Mouse (Mus musculus) T-cell, adult 2 months (primary cell): ENCODE measurements at regions not wholly inside any gene's neighbourhood (a gene's known extent, or its start where the extent isn't known, plus 50 kb on each side); places are given as distances from the start of the nearest gene placed in this dataset.
A peak's percentile ranks its signal among the peaks of the same experiment; 100 is the strongest.
"Not testable (repeated sequence)": the region's sequence is repeated elsewhere in the genome, so short reads cannot be mapped to it uniquely, and the experiment has no call there.

Experiments used
- DNase-seq: peaks from one replicate; pipeline ENCODE4 v3.0.0; 2022; ENCODE audit warnings: low spot score

DNA sequence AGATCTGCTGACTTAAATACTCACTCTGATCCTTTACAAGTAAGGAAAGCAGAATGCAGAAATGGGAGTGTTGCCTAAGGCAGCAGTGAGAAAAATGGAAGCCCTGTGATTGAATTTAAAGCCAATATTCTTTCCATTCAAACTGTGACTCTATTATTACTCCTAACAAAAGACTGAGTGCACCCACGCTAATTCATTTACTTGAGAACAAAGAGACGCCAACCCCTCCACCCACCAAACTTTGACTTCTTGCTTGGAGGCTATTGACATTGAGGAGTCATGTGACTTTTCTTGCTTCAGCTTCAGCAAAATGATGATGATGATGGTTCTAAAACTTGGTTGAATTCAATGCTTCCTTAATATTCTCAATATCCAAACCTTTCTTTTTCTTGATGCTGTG lies 245.6 kb downstream of the Enc1 start:
- DNase-seq: no peak

DNA sequence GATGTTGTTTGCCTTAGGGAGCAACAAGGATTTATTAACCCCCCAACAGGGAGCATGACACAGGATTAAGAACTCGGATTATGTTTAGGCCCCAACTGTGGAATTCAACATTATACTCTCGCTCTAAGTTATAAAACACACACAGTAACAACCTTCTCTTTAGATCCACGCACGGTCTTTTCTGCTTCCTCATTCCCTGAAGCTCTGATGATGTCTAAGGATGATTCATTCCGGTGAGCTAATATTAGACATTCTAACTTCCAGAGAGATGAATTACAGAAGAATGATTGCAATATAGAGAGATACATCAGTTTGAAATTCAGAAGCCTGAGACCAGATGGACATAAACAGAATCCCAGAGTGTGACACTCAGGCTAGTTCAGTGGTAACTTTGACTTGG lies 245.0 kb downstream of the Enc1 start:
- DNase-seq: no peak

DNA sequence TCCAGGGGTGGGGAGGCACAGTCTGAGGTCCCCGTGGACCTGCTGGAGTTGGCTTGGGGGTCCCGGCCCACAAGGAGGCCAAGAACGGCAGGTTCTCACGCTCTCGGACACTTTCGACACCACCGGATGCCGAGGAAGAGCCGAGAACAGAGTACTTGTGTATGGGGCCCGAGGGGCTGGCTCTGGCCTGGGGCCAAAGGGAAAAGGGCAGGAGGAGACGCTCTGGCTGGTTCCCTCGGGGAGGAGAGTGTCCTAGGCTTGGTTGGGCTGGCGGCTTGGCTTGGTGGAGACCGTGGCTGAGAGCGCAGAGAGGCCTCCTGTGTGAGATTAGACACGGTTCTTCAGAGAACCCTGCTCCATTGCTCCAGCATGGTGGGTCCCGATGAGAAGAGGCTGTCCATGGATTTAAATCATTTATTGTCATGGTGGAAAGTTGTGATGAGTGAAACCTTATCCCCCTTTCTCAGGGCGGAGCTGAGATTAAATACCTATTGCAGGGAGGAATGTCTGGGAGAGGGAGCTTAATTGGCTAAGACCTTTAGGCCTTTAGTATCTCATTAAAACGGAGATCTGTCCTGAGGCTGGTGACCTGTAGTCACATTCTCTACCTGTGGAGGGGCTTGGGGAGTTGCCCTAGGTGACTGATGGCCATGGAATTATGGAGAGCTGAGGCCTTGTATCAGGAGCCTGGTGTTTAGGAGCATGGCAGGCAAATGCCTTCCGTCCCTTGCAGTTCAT lies 244.1 kb downstream of the Enc1 start:
- no peak for DNase-seq

DNA sequence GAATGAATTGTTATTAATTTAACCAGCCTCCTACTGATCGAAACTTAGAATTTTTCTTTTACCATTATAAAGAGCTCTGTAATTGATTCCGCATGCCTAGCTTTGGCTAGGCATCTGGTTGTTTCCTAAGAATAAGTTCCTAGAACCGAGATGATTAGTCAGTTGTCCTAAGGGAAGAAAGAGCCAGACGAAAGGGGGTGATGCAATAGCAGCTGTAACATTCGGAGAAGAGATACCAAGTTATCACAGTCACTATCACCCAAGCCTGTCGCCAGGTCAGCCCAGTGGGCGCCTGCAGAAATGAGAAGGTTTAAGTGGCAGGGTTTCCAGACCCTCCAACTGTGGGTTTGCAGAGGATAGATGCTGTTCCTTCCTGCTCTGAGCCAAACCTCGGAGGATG lies 242.8 kb downstream of the Enc1 start:
- DNase-seq: no peak

DNA sequence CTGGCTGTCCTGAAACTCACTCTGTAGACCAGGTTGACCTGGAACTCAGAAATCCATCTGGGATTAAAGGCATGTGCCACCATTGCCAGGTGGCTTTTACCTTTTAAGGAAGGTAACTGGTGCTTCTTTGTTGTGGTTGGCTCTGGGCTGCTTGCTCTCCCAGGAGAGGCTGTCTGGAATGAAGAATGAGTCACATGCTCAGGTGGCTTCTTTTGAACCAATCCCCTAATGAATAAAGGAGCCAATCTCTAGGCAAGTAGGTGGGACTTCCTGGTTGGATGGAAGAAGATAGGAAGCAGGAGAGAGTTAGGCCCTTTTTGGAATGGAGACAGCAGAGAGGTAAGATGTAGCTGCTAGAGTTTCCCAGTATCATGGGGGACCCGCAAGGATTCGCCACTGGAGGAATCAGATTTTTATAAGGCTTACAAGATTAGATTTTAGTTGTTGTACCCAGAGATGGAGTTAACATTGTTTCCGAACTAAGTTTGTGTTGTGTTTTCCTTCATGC lies 241.6 kb downstream of the Enc1 start:
- DNase-seq: no peak

DNA sequence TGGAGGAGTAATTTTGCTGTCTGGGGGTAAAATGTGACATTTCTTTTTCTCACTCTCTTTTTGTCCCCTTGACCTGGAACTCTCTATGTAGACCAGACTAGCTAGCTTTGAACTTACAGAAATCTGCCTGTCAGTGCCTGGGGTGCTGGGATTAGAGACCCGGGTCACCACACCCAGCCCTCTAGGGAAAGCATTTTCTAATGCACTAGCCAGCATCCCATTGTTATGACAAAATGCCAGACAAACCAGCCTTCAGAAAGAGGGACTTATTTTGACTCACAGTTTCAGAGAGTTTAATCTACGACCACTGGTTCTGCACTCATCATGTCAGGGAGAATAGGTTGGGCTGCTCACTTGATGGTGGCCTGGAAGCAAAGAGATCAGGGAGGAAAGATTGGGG lies 240.4 kb downstream of the Enc1 start:
- DNase-seq: no peak

DNA sequence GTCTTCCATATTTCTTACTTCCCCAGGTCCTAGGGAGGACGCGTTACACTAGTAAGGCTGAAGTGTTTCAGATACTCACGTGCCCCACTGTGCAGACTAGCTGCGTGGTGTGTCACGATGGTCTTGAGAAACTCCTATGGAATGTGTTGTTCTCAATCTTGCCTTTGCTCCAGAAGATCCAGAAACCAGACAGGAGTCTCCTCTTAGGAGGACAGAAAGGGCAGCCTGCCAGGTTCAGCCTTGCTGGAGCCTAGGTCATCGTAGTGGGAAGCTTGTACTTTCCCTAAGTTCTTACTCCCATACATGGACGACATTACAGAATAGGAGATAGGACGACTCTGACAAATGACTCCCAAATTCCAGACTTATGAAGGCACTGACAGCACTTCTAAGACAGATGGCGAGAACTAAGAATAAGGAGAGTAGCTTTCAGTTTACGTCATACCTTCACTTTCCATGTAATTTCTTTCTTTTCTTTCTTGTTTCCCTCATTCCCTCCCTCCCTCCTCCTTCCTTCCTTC lies 238.2 kb downstream of the Enc1 start:
- no peak for DNase-seq

DNA sequence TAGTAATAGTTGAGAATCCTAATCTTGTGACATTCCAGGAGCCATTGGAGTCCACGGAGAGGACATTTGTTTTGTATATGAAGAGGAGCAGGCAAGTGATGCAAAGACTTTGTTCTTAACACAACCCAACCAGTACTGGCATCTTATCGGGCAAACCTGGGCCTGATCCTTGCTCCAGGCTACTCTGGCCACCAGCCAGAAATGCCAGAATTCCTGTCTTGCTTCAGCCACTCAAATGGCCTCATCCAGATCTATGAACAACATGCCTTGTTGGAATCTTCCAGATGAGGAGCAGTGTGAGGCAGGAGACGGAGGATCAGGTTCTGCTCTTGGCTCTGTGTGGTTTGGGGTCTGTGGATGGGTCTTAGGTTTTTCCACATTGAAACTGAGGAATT lies 233.1 kb downstream of the Enc1 start:
- no peak for DNase-seq

DNA sequence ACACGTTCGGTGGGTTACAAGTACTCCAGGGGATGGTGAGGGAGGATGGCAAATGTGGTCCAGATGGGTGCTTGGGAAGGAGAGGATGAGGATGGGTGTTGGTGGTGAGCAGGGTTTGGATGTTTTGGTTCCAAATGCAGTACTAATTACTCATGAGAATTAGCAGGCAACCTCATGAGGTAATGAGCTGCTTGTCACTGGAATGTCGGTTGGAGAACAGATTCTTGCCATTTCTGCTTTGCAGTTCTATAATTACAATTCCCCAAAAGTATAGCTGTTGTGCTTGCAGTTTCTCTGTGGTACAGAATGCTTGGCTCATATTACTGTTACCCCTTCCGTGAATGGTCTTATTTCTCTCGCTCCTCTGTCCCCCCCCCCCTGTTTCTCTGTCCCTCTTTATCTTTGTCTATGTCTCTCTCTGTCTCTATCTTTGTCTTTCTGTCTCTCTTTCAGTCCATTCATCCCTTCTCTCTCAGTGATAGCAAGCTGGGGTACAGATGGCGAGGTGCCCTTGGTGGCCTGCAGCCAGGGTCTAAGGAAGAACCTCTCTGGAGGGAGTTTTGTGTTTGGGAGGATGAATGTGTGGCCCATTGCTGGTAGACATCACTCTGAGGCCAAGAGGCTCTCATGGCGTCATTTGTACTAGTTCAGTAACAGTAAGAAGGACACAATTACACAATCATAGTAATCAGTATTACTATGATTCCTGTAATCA lies 232.5 kb downstream of the Enc1 start:
- DNase-seq: no peak

DNA sequence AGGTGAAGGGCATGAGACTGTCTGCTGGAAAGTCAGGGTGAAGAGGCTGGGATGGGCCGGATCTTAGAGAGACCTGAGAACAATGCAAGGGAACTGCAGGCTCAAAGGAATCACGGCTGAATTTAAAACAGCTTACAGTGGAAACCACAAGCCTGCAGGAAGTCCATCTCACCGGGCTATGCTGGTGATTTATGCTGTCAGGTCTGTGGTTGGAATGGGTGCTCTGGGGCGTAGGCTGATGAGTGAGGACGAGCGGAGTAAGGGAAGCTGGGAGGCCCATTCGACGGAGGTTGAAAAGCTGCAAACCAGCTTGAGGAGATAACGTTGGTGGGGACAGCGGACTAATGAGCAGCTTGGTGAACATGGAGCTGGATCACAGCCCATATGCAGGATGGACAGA lies 229.1 kb downstream of the Enc1 start:
- DNase-seq: peak; percentile 5

DNA sequence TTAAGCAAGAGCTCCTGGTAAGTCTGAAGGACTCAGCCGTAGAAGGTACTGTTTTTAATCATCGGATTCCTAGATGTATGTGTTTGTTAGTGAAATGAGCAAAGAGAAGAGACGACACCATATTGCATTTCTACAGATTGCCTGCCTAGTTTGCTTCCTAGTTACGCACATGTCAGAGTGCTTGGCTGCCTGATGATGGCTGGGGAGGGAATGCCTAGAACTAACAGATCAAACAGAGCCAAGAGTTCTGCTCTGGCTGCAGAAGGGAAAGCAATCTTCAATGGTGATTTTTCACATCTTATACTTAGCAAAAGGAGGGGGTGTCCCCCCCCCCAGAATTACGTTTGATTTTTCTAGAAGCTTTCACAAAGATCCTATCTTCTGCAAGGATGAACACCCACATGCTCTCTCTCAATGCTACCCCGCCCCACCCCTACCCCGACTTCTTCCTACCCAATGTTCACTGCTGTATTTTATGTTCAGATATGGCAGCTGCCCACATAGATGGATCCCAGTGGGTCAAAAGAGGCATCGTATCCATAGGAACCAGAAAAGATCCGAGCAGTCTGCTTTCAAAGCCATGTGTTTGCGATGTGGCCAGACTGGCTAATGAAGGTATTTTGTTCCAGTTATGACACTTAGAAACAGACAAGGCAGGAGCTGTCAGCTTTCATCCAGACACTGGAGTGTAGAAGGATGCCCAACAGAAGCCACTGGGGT lies 228.1 kb downstream of the Enc1 start:
- DNase-seq: no peak

DNA sequence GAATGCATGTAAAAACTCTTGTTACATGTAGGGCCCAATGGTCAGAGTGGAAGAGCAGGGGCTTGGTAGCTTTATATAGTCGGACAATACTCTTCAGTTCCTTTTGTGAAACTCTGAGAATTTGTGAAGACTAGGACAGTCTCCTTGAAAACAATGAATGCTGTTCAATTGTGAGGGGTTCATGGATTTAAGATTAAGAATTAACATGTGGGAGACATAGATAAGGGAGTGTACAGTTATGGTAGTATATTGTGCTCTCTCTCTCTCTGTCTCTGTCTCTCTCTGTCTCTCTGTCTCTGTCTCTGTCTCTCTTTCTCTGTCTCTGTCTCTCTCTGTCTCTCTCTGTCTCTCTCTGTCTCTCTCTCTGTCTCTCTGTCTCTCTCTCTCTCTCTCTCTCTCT lies 225.7 kb downstream of the Enc1 start:
- DNase-seq: not testable (repeated sequence)

DNA sequence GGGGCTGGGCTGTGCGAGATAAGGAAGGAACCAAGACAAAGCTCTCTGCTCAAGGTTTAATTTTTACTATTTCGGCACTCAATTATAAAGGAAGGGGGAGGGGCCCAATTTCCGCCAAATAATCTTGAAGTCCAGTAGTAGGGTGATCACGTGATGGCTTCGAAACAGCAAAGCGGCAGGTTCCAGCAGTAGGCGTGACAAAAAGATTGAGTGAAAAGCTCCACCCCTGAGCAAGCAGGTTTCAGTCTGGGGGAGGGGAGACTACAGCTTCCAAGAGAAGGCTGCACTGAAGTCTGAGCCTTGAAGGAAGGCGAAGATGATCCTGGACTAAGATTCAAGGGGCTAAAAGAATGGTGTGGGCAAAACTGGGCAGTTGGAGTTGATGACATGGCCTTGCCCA lies 222.9 kb downstream of the Enc1 start:
- DNase-seq: no peak

DNA sequence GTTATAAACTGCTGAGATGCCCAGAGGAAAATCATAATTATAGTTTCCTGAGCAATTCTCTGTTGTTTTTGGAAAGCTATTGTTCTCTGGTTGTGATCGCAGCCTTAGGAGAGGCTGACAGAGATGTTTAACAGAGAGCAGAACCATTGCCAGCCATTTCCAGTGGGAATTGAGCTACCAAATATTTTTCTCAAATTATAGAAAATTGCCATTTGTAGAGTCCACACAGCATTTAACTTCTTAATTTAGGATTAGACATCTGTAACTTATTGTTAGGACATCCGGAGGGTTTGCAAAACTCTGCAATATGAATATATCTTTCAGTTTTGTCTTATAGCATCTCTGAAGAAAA lies 222.0 kb downstream of the Enc1 start:
- DNase-seq: no peak

DNA sequence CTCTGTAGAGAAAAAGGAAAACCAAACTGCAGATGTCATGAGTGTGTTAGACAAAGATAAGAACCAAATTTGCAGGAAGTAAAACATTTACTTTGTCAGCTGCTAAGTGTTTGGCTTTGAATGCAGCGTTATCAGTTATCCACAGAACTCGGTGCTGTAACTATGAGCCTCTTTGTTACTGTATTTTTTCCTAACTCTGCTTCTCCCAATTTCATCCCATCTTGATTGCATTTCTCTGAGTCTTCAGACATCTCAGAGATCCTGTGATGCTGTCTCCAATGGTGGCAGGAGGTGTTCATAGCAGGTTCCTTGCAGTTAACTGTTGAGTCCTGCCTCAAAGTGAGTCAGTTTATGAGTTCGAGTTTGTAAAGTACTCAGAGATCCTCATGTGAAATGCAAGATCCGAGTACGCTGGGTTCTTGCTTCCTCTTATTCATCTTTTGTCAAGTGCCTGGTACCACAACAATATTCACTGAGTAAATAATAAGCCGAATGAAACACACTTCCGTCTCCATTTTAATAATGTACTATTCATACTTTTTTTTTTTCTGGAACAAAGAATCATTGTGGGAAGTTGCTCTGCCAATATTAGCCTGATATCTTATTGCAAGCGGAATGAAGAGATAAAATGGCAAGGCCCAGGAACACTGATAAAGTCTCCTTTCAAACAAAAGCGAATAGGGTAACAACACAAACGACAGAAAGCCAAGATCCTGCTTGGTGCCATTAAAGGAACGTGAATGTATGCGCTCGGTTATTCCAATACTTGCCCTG lies 221.4 kb downstream of the Enc1 start:
- DNase-seq: no peak

DNA sequence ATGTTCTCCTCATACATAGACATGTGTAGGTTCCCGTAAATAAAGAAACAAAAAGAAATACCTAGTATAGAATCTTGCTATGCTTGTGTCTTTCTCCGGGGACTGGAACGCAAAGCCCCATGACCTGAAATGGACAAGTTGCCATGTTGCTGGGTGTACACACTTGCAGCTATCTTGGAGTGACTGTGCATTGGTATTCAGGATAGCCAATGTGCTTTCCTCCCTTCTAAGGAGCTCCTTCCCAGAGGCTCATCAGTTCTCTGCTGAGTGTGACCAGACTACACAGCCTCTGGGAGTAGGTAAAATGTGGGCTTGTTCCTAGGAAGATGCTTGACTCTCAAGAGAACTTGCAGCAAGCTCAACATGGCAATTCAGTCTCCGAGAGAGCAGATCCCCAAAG lies 220.3 kb downstream of the Enc1 start:
- DNase-seq: no peak

DNA sequence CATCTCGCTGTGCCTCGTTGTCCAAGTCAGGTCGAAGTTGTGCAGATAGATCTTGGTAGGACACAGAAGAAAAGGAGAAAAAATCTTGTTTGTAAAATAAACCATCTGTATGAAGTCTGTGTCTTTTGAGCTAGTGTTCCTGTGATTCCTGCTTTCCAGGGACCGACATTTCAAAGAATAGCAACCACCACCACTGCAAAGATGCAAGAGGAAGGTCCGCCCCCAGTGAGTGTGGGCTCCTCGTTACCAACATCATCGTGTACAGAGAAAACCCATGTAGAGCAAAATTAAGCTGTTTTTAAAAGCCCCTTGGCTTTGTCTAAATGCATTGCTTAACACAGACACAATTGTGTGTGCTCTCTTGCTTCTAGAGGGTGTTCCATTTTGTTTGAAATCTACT lies 218.2 kb downstream of the Enc1 start:
- no peak for DNase-seq

DNA sequence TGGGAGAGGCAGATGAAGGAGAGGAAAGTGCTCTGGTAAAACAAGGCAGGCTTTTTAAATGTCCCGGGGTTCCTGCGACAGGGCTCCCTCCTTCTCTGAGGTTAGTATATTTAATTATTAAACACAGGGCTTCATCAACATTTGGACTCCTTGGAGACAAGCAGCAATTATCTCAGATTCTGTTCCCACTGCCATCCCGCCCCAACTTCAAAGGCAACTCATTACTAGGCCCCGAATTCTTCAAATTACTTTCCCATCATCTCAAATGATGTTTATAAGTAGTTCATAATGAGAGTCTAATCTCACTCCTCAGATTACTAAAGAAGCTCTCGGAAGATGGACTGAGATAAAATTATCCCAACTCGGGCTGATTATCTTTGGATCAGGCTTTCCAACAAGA lies 215.1 kb downstream of the Enc1 start:
- DNase-seq: no peak

DNA sequence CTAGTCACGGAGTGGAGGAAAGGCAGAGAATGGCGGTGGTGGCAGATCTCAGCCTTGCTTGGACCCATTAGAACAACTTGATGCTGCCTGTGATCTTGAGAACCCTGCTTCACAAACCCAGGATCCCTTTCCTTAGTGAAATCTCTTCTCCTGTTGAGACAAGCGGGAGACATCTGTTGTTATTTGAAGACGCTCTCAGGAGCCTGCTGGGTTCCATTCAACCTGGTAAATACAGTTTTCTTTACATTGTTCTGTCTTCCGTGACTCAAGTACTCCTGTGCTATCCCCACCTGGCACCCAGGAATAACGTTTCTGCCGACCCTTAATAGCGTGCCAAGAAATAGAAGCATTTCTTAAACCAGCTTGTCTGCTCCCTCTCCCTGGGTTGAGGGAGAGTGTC lies 213.8 kb downstream of the Enc1 start:
- no peak for DNase-seq

DNA sequence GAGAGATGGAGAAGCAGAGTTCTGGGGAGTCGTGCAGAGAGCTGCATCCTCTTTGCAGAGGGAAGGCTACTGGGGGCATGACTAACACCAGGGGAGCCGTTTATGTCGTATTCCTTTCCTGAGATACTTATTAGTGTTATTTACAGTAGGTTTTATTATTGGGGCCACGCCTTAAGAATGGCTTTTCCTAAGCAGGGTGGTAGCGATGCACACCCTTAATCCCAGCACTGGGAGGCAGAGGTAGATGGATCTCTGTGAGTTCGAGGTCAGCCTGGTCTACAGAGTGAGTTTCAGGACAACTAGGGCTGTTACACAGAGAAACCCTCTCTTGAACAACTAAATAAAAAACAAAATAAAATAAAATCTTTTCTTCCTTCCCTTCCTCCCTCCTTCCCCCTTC lies 212.6 kb downstream of the Enc1 start:
- no peak for DNase-seq

DNA sequence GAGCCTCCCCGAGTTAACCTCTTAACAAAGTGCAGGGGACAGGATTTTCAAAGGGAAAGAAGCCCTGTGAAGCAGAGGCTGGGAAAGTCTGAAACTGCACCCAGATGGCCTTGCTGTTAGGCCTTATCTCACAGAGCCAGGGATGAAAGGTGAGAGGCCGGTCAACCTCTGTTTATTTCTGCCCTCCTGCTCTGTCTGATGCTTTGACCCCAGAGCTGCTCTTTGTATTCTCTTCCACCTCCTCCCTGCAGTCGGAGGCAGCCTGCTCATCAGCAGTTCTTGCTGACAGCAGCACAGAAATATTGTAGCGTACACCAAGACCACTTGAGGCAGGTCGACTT lies 212.2 kb downstream of the Enc1 start:
- no peak for DNase-seq

DNA sequence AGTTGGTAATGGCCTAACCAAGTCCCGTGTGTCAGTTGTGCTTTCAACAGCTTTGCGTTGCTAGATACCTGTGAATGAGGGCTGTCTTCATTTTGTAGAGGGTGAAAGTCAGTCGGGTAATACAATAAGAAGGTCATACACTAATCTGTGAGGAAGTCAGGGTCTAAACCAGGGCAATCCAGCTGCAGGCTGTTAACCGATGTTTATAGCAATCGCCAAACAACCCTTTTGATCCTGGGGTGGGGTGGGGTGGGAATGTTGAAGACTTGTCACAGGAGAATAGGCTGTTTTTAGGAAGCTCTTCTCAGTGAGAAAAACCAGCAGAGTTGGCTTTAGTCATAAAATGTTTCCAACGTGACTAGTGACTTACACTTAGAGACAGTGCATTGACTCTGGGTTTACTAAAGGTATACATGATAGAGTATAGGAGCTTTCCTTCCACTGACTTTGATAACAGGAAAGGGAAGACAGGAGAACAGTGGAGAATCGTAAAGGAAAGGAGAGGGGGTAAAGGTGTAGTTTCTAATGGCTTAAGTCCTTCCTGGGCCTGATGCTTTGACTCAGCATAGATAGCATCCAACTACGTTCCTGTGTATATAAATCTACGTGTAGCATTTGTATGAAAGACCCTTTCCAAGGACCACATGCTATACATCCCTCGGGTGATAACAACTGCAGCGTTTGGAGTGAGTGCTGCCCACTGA lies 211.6 kb downstream of the Enc1 start:
- DNase-seq: no peak
